In the genomic region with DNA sequence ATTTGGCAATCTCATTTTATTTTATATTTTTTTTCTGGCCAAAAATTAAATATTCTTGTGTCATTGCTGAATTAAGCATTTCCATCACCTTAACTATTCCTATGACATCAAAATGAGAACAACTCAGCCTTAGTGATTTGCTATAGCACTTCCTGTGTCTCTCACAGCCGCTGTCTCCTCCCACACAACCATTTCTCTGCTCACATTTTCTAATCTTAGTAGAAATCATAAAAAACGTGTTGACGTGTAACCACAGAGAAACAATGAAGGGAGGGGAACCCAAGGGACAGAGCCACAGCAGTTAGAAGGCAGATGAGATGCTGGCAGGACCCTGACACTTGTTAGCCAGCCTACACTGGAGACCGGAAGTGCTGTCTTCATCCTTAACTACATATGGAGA, we compare ENCODE assay signal across 31 mouse cellular contexts. TPM values are rescaled to one million over a fixed set of nuclear protein-coding genes. Genes with fewer than 3 reads are reported as not detected.
A peak's percentile ranks its signal among the peaks of the same experiment; 100 is the strongest.
DNase-seq lines count a peak whose midpoint lies in the region; ATAC-seq lines count a peak whose summit lies in the region.
"Had no signal": no experiment of that assay in that cellular context is flagged by ENCODE, and none has a peak within 500 bp of the region (broad histone marks: within the 10 kb centered on the region; RNA-seq: fewer than 3 reads in every experiment).

No protein-coding gene starts in this region.

- H3K9me3 ChIP-seq in limb, embryonic 10.5 days (replicated peaks), result no peaks in the 10 kb centered on the region
- H3K9me3 ChIP-seq: embryonic facial prominence, embryonic 13.5 days; forebrain, embryonic 15.5 days; hindbrain, embryonic 12.5 days; liver, embryonic 15.5 days; midbrain, embryonic 10.5 days; neural tube, embryonic 15.5 days had no signal

- H3K36me3 ChIP-seq in limb, embryonic 10.5 days, result no peaks in the 10 kb centered on the region
- H3K36me3 ChIP-seq: embryonic facial prominence, embryonic 13.5 days; forebrain, embryonic 15.5 days; hindbrain, embryonic 12.5 days; liver, embryonic 15.5 days; midbrain, embryonic 10.5 days; neural tube, embryonic 15.5 days had no signal

- H3K4me3 ChIP-seq in limb, embryonic 10.5 days, result no peak overlapping the region
- H3K4me3 ChIP-seq: embryonic facial prominence, embryonic 13.5 days; erythroblast, embryonic 14.5 days; forebrain, embryonic 15.5 days; hindbrain, embryonic 12.5 days; liver, embryonic 15.5 days; midbrain, embryonic 10.5 days; myocyte; neural tube, embryonic 15.5 days had no signal

- H3K27me3 ChIP-seq in limb, embryonic 10.5 days (ENCODE audit: low read depth, poor library complexity, severe bottlenecking), result no peaks in the 10 kb centered on the region
- H3K27me3 ChIP-seq: embryonic facial prominence, embryonic 13.5 days; forebrain, embryonic 15.5 days; hindbrain, embryonic 12.5 days; liver, embryonic 15.5 days; neural tube, embryonic 15.5 days had no signal

- H3K4me1 ChIP-seq in limb, embryonic 10.5 days, result no peaks in the 10 kb centered on the region
- H3K4me1 ChIP-seq: embryonic facial prominence, embryonic 13.5 days; forebrain, embryonic 15.5 days; hindbrain, embryonic 12.5 days; liver, embryonic 15.5 days; midbrain, embryonic 10.5 days; neural tube, embryonic 15.5 days had no signal

- DNase-seq in right cerebral cortex, adult 18-20 months, result peak; percentile 5
- DNase-seq in right cerebral cortex, postnatal 25 days, result no peak
- peak; percentile 6 for DNase-seq in thymus, postnatal 4 days
- no peak for DNase-seq in limb, embryonic 10.5 days (ENCODE audit: low spot score)
- DNase-seq: adrenal gland, adult 2 months; cerebellum, adult 2 months; cerebellum, postnatal 25 days; embryo, embryonic 11 days; gastrocnemius, postnatal 36 days; kidney, adult 18-20 months; kidney, postnatal 4 days; left cerebral cortex, postnatal 4 days; liver; spleen, adult 18-20 months had no signal

- 83% methylated on average over 4 of the region's 4 CpGs for WGBS in limb, embryonic 10.5 days

- ATAC-seq in CD4-positive, CD25-positive, alpha-beta regulatory T cell, adult 4 months, result peak; percentile 97
- peak; percentile 94 for ATAC-seq in inflammation-experienced regulatory T-cells, adult 6 months
- no peak for ATAC-seq in megakaryocyte, adult 5-6 weeks (ENCODE audit: poor library complexity, severe bottlenecking)
- ATAC-seq: forebrain, embryonic 15.5 days; midbrain, embryonic 16.5 days had no signal

- no peak overlapping the region for H3K27ac ChIP-seq in limb, embryonic 10.5 days
- H3K27ac ChIP-seq: embryonic facial prominence, embryonic 13.5 days; forebrain, embryonic 15.5 days; hindbrain, embryonic 12.5 days; liver, embryonic 15.5 days; macrophage; midbrain, embryonic 10.5 days; neural tube, embryonic 15.5 days had no signal

RNA-seq across cellular contexts. Expression of a gene that starts 8.0 kb away (rescaled TPM):
- polyA plus RNA-seq in CD4-positive, CD25-positive, alpha-beta regulatory T cell, adult 4 months (2017; shearing (Covaris generic)), result not detected
- not detected for polyA plus RNA-seq in inflammation-experienced regulatory T-cells, adult 6 months (2017; shearing (Covaris generic))
- polyA plus RNA-seq in limb, embryonic 10.5 days (2016; fragmentation: Nextera tagmentation; extraction: Ambion mirVana), result 0.14 TPM in 1 of 2 replicates, not detected in the other
- not detected in 2 replicates for total RNA-seq in megakaryocyte, adult 5-6 weeks (2015)
- total RNA-seq in megakaryocyte, adult 5-6 weeks (2017), result not detected in 2 replicates
- total RNA-seq: heart, postnatal 25 days had no signal
- polyA plus RNA-seq: C2C12; forebrain, embryonic 15.5 days; hindbrain, embryonic 12.5 days; macrophage; midbrain, embryonic 10.5 days; midbrain, embryonic 16.5 days; myocyte had no signal

RNA-seq across cellular contexts. Expression of a gene that starts 37.8 kb away (rescaled TPM):
- 1 to 10 TPM; 3.0 to 5.1 TPM for polyA plus RNA-seq in CD4-positive, CD25-positive, alpha-beta regulatory T cell, adult 4 months (2017; shearing (Covaris generic))
- 1 to 10 TPM in 2 of 3 experiments, under 1 TPM in 1; 0.52 to 2.9 (median 2.1) TPM for polyA plus RNA-seq in inflammation-experienced regulatory T-cells, adult 6 months (2017; shearing (Covaris generic))
- 0.79 and 2.2 TPM in 2 replicates for polyA plus RNA-seq in limb, embryonic 10.5 days (2016; fragmentation: Nextera tagmentation; extraction: Ambion mirVana)
- not detected in 2 replicates for total RNA-seq in megakaryocyte, adult 5-6 weeks (2015)
- total RNA-seq in megakaryocyte, adult 5-6 weeks (2017), result not detected in 2 replicates
- total RNA-seq: adrenal gland, adult 2 months; gastrocnemius, adult 18-20 months; gastrocnemius, postnatal 36 days; heart, adult 8-10 months; heart, postnatal 25 days had no signal
- polyA plus RNA-seq: adrenal gland, adult 2 months; forebrain, embryonic 15.5 days had no signal

Comparison
In these comparisons a context has a peak if more than half of its experiments do, and no peak if none do; other contexts are left out.
1. DNase-seq: peak in right cerebral cortex, adult 18-20 months (single experiment) and thymus, postnatal 4 days (single experiment); none in right cerebral cortex, postnatal 25 days (single experiment) and limb, embryonic 10.5 days (single experiment).